Mouse (Mus musculus) CH12.LX (cell line): ENCODE results near the gene Gm44965.

ENCODE experiments used
- E2F4 ChIP-seq: IDR thresholded peaks from 2 replicates; pipeline ENCODE4 v1.6.1; 2011; ENCODE audit warnings: low read depth, low read length, improper control_type of control experiment; ENCODE audit not compliant: insufficient replicate concordance
- GABPA ChIP-seq: IDR thresholded peaks from 2 replicates; pipeline ENCODE4 v1.6.1; 2012; ENCODE audit warnings: low read depth, low read length, improper control_type of control experiment, inconsistent platforms; ENCODE audit not compliant: insufficient replicate concordance
- HCFC1 ChIP-seq: IDR thresholded peaks from 2 replicates; pipeline ENCODE4 v1.6.1; 2012; ENCODE audit warnings: low read depth, mild to moderate bottlenecking, inconsistent platforms, low read length, improper control_type of control experiment
- POLR2A ChIP-seq: IDR thresholded peaks from 2 replicates; pipeline ENCODE4 v1.6.1; 2011; ENCODE audit warnings: low read depth, mild to moderate bottlenecking, improper control_type of control experiment, low read length
- USF1 ChIP-seq: IDR thresholded peaks from 2 replicates; pipeline ENCODE4 v1.6.1; 2014; ENCODE audit warnings: low read depth, mild to moderate bottlenecking, inconsistent platforms, low read length, improper control_type of control experiment
- ZC3H11A ChIP-seq: IDR thresholded peaks from 2 replicates; pipeline ENCODE4 v1.6.1; 2012; ENCODE audit warnings: low read depth, mild to moderate bottlenecking, inconsistent platforms, low read length, improper control_type of control experiment

DNA sequence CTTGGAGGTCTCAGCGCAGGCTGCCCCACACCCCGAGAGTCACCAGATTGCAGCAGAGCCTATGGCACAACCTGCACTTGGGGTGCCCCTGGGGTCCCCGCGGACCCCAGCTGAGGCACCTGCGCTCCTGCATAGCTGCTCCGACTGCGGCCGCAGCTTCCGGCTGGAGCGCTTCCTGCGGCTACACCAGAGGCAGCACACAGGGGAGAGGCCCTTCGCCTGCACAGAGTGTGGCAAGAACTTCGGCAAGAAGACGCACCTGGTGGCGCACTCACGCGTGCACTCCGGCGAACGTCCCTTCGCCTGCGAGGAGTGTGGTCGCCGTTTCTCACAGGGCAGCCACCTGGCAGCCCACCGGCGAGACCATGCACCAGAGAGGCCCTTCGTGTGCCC is 3.5 kb downstream of the Gm44965 start:
- TF ChIP-seq ZC3H11A (no peak), USF1 (no peak), POLR2A (no peak), HCFC1 (no peak), GABPA (no peak), E2F4 (no peak)
